Mouse (Mus musculus) liver (tissue): Measurements from ENCODE around the gene Bend6.
"Not testable (repeated sequence)": the region's sequence is repeated elsewhere in the genome, so short reads cannot be mapped to it uniquely, and the experiment has no call there.

Source experiments
- DNase-seq: peaks from one replicate; pipeline ENCODE4 v3.0.0-alpha.2; 2020; ENCODE audit warnings: mixed read lengths

The Bend6 gene

GRCm38 (mm10) chr1:33906927-33907326 lies 689 bp downstream of the Bend6 start:
- peak; percentile 14 for DNase-seq

GRCm38 (mm10) chr1:33906216-33906615 lies 1.4 kb downstream of the Bend6 start:
- no peak for DNase-seq

GRCm38 (mm10) chr1:33903587-33903986 lies 4.0 kb downstream of the Bend6 start:
- DNase-seq = no peak

GRCm38 (mm10) chr1:33900175-33900574 lies 7.4 kb downstream of the Bend6 start:
- no peak for DNase-seq

GRCm38 (mm10) chr1:33898373-33898772 lies 9.2 kb downstream of the Bend6 start:
- no peak for DNase-seq

GRCm38 (mm10) chr1:33897426-33897825 lies 10.2 kb downstream of the Bend6 start:
- DNase-seq = no peak

- no peak for DNase-seq
These were observed 10.9 kb downstream of the Bend6 start for GRCm38 (mm10) chr1:33896666-33897065.

GRCm38 (mm10) chr1:33896116-33896515 lies 11.5 kb downstream of the Bend6 start:
- no peak for DNase-seq

- peak; percentile 45 for DNase-seq
These were observed 14.8 kb downstream of the Bend6 start for GRCm38 (mm10) chr1:33892784-33893183.

- DNase-seq = peak; percentile 21
These were observed 24.3 kb downstream of the Bend6 start for GRCm38 (mm10) chr1:33883102-33883839.

GRCm38 (mm10) chr1:33878170-33878569 lies 29.4 kb downstream of the Bend6 start:
- no peak for DNase-seq

- no peak for DNase-seq
These were observed 31.2 kb downstream of the Bend6 start for GRCm38 (mm10) chr1:33876416-33876815.

GRCm38 (mm10) chr1:33875691-33876090 lies 31.9 kb downstream of the Bend6 start:
- DNase-seq = peak; percentile 29

- no peak for DNase-seq
These were observed 34.1 kb downstream of the Bend6 start for GRCm38 (mm10) chr1:33873561-33873960.

GRCm38 (mm10) chr1:33869437-33869836 lies 38.2 kb downstream of the Bend6 start:
- no peak for DNase-seq

- no peak for DNase-seq
These were observed 38.6 kb downstream of the Bend6 start for GRCm38 (mm10) chr1:33869031-33869430.

GRCm38 (mm10) chr1:33846807-33847206 lies 60.8 kb downstream of the Bend6 start:
- DNase-seq = no peak

GRCm38 (mm10) chr1:33843823-33844222 lies 63.8 kb downstream of the Bend6 start:
- no peak for DNase-seq

- DNase-seq = not testable (repeated sequence)
These were observed 68.7 kb downstream of the Bend6 start for GRCm38 (mm10) chr1:33838952-33839351.

GRCm38 (mm10) chr1:33830586-33830985 lies 77.0 kb downstream of the Bend6 start:
- no peak for DNase-seq

- DNase-seq = no peak
These were observed 89.7 kb downstream of the Bend6 start for GRCm38 (mm10) chr1:33817931-33818330.

- DNase-seq = peak; percentile 91
These were observed 93.5 kb downstream of the Bend6 start, which contains the start of gene Zfp451 for GRCm38 (mm10) chr1:33813868-33814794. Zfp451 (minus strand) TSS chr1:33814595.

- DNase-seq = no peak
These were observed 94.1 kb downstream of the Bend6 start for GRCm38 (mm10) chr1:33813495-33813867.

GRCm38 (mm10) chr1:33803323-33803722 lies 104.3 kb downstream of the Bend6 start:
- no peak for DNase-seq
